Mouse (Mus musculus) neural tube, embryonic 14.5 days (tissue): ENCODE results near the gene Ltbp2. TPM values are rescaled to one million over a fixed set of nuclear protein-coding genes. Genes with fewer than 3 reads are reported as not detected.

Source experiments
- ATAC-seq: fragments of 200-750 bp; cut with Nextera tagmentation; 2 replicates; pipeline ENCODE4 v1.8.0; 2017; ENCODE audit warnings: low read depth, mild to moderate bottlenecking, moderate TSS enrichment, moderate library complexity
- H3K27ac ChIP-seq: fragments of 300-500 bp; sonication (generic); 2 replicates; pipeline ENCODE4 v1.5.1; 2014; ENCODE audit warnings: low read depth, mild to moderate bottlenecking, control low read depth, low read length, moderate library complexity, mixed read lengths
- H3K27me3 ChIP-seq: fragments of 300-500 bp; sonication (generic); 2 replicates; pipeline ENCODE4 v1.6.1; 2014; ENCODE audit warnings: low read length; ENCODE audit not compliant: control insufficient read depth, insufficient read depth
- H3K36me3 ChIP-seq: fragments of 300-500 bp; sonication (generic); 2 replicates; pipeline ENCODE4 v1.6.1; 2014; ENCODE audit warnings: low read length, mixed read lengths; ENCODE audit not compliant: control insufficient read depth, insufficient read depth
- H3K4me1 ChIP-seq: fragments of 300-500 bp; sonication (generic); 2 replicates; pipeline ENCODE4 v1.6.1; 2014; ENCODE audit warnings: low read length; ENCODE audit not compliant: control insufficient read depth, insufficient read depth
- H3K4me2 ChIP-seq: fragments of 300-500 bp; sonication (generic); 2 replicates; pipeline ENCODE4 v1.6.1; 2014; ENCODE audit warnings: mild to moderate bottlenecking, low read depth, low read length, control low read depth
- H3K4me3 ChIP-seq: fragments of 300-500 bp; sonication (generic); 2 replicates; pipeline ENCODE4 v1.5.1; 2014; ENCODE audit warnings: low read depth, low read length, control low read depth, mixed read lengths
- H3K9ac ChIP-seq: fragments of 300-500 bp; sonication (generic); replicated peaks from 2 replicates; pipeline ENCODE4 v1.6.1; 2014; ENCODE audit warnings: low read depth, mild to moderate bottlenecking, control low read depth, low read length, mixed read lengths
- H3K9me3 ChIP-seq: fragments of 300-500 bp; sonication (generic); 2 replicates; pipeline ENCODE4 v1.6.1; 2016; ENCODE audit warnings: low read length; ENCODE audit not compliant: control insufficient read depth
- WGBS: fragments of 180-500 bp; shearing (Covaris S2); extraction: QIAGEN DNeasy Blood & Tissue Kit; methylation state at CpG from one replicate; pipeline ENCODE4 v1.1.7; 2014; 5-methylcytosine and 5-hydroxymethylcytosine counted together
- polyA plus RNA-seq: library from polyadenylated mRNA; unstranded; fragments of >200 nt; fragmentation: Nextera tagmentation; extraction: Ambion mirVana; gene quantifications from 2 replicates; pipeline ENCODE4 v1.2.1, GENCODE M21; 2014

Gene Ltbp2
- polyA plus RNA-seq, 1 experiment from 2014 or later, result 0.15 TPM

DNA sequence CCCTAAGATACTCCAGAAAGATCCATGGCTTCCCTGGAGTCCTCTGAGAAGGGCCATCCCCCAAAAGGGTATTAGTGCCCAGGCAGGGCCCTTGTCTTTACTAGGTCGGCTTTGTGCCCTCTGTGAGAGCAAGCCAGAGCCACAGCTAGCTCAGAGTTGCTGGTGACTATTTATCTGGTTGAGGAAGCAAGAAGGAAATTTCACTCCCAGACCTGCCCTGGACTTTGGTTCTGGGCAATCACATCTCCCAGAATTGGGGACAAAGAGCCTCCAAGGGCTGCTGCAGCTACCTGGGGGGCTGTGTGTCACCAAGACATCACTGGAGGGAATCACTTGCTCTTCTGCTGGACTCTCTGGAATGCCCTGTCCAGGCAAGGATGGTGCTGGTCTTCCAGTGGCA is 70.3 kb downstream of the Ltbp2 start:
- Histone ChIP-seq H3K4me1 (no peaks in the 10 kb centered on the region), H3K27ac (no peak overlapping the region), H3K9me3 (no peaks in the 10 kb centered on the region), H3K4me2 (no peak overlapping the region), H3K27me3 (no peaks in the 10 kb centered on the region), H3K4me3 (no peak overlapping the region), H3K36me3 (no peaks in the 10 kb centered on the region), H3K9ac (no peak overlapping the region)
- WGBS, result 95% methylated on average over 1 of the region's 1 CpGs
- no peak for ATAC-seq

DNA sequence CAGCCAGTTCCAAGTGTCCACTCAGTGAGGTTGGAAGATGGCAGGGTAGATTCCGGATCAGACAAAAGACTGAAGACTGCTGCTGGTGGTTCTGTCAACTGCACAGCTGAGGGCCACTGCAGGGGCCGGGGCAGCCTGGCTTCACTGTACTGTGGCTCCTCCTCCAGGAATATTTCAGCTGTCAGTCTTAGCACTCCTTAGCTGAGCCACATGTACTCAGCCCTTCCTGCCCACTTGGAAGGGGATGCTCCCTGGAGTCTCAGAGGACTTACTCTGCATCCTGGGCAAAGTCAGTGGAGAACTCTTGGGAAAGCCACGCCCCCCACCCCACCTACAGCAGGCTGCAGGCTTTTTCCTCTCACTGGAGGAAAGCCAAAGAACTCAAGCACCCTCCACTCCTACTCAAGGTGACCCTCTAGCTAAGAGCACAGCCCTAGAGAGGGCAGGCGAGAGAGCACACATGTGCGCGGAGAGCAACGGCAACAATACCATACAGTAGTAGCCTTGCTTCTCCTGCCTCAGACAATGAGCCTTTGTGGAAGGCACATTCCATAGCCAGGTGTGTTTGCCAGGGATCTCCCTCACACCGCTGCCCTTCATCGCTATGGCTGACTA is 71.0 kb downstream of the Ltbp2 start:
- no peak overlapping the region for H3K27ac ChIP-seq
- no peak for ATAC-seq
- H3K4me3 ChIP-seq, result no peak overlapping the region
- H3K9ac ChIP-seq, result no peak overlapping the region
- no peak overlapping the region for H3K4me2 ChIP-seq
- H3K9me3 ChIP-seq, result no peaks in the 10 kb centered on the region
- no peaks in the 10 kb centered on the region for H3K4me1 ChIP-seq
- no peaks in the 10 kb centered on the region for H3K27me3 ChIP-seq
- WGBS, result 82% methylated on average over 9 of the region's 9 CpGs
- no peaks in the 10 kb centered on the region for H3K36me3 ChIP-seq

DNA sequence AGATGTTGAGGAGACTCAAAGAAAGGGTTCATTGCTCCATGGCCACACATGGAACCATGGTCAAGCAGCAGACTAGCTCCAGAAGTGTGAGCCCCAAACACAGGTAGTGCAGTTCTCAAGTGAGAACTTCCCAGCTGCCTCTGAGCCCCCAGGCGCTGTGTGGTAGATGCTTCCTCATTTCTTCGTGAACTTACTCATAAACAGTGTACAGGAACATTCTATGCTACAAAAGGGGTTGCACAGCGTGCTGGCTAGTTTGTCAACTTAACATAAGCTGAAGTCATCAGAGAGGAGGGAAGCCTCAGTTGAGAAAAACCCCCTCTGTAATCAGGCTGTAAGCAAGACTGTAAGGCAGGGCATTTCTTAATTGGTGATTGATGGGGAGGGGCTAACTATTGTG is 73.7 kb downstream of the Ltbp2 start:
- Histone ChIP-seq H3K27ac (no peak overlapping the region), H3K27me3 (no peaks in the 10 kb centered on the region), H3K9ac (no peak overlapping the region), H3K9me3 (no peaks in the 10 kb centered on the region), H3K36me3 (no peaks in the 10 kb centered on the region), H3K4me2 (no peak overlapping the region), H3K4me1 (no peaks in the 10 kb centered on the region), H3K4me3 (no peak overlapping the region)
- WGBS, result 81% methylated on average over 3 of the region's 3 CpGs
- no peak for ATAC-seq

DNA sequence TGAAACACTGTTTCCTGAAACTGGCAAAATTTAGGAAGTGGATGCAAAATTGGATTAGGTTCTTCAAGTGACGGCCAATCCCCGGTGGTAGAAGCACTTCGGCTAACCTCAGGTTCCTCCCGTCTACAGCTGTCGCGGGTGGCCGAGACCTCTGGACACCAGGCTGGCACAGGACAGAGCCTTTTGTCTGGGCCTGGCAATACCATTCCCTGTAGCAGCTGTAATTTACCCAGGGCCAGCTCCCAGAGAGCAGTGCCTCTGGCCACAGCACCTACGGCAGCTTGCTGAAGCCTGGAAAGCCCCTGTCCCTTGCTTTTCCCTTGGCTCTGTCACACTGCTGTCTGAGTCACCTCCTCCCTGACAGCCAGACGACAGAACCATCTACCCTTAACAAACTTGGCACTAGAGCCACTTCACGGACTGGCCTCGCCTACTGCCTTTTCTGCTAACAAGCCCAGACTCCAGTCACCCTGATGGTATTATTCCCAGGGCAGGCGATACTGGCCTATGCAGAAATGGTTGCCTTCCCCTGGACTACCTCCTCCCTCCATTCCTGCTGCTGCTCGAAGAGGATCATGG is 74.7 kb downstream of the Ltbp2 start:
- Histone ChIP-seq H3K9ac (no peak overlapping the region), H3K36me3 (no peaks in the 10 kb centered on the region), H3K4me3 (no peak overlapping the region), H3K27ac (no peak overlapping the region), H3K4me1 (no peaks in the 10 kb centered on the region), H3K4me2 (no peak overlapping the region), H3K27me3 (no peaks in the 10 kb centered on the region), H3K9me3 (no peaks in the 10 kb centered on the region)
- ATAC-seq, result no peak
- 92% methylated on average over 13 of the region's 13 CpGs for WGBS

DNA sequence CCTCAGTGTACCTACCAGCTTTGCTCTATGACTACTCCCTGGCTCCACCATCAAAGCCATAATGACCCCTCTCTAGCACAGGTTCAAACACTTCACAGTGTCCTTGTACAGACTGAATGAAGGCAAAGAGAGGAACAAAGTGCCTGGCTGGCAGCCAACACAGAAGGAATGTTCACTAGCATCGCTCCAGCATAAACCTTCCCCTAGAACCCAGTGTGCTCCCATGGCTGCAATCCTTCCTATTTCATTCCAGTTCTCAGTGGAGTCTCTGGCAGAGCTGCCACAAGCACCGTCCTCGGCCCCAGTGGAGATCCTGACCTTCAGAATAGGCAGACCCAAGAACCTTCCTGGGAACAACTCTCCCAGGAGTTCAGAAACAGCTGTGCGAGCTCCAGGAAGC is 75.9 kb downstream of the Ltbp2 start:
- H3K36me3 ChIP-seq, result no peaks in the 10 kb centered on the region
- no peaks in the 10 kb centered on the region for H3K27me3 ChIP-seq
- H3K9me3 ChIP-seq, result no peaks in the 10 kb centered on the region
- WGBS, result 65% methylated on average over 4 of the region's 4 CpGs
- no peak overlapping the region for H3K4me2 ChIP-seq
- no peaks in the 10 kb centered on the region for H3K4me1 ChIP-seq
- ATAC-seq, result no peak
- no peak overlapping the region for H3K4me3 ChIP-seq
- no peak overlapping the region for H3K9ac ChIP-seq
- H3K27ac ChIP-seq, result no peak overlapping the region

DNA sequence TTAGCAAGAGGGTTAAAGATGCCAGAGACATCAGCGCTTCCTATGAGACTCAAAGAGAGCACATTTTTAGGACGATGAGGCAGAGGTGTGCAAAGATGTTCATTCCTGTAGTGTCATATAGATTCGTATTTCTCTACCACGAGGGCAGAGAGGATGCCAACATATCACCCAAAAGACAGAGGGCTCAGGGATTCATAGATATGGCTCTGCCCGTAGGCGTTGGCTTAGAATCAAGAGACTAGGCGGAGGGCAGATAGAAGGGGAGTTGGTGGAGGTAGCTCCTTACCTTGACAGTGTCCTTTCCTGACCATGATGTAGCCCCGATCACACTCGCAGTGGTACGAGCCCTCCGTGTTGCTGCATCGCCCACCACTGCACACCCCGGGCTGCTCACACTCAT is 77.2 kb downstream of the Ltbp2 start:
- Histone ChIP-seq H3K4me3 (no peak overlapping the region), H3K27me3 (no peaks in the 10 kb centered on the region), H3K4me1 (no peaks in the 10 kb centered on the region), H3K4me2 (no peak overlapping the region), H3K9ac (no peak overlapping the region), H3K27ac (no peak overlapping the region), H3K9me3 (no peaks in the 10 kb centered on the region), H3K36me3 (no peaks in the 10 kb centered on the region)
- whole genome bisulfite sequencing, result 95% methylated on average over 13 of the region's 13 CpGs
- ATAC-seq, result no peak

DNA sequence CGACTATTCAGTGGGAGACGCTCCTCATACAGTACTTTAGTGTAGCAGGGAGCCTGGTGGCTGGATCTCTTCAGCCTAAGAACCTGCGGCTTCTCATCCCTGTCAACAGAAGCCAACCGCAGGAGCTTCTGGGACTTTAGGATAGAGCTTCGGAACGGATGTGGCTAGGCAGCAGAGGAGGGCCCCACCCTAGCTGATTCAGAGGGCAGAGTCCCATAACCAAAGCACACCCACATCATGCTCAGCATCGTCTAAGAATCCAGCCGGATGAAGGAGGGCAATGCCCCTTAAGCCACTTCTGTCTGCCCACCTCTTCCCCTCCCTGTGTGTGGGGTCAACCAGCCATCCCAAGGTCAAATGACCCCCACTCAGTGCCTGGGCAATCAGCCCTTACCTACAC is 81.7 kb downstream of the Ltbp2 start:
- H3K27ac ChIP-seq, result no peak overlapping the region
- H3K27me3 ChIP-seq, result no peaks in the 10 kb centered on the region
- no peaks in the 10 kb centered on the region for H3K4me1 ChIP-seq
- no peaks in the 10 kb centered on the region for H3K36me3 ChIP-seq
- H3K4me3 ChIP-seq, result no peak overlapping the region
- H3K9me3 ChIP-seq, result no peaks in the 10 kb centered on the region
- no peak overlapping the region for H3K4me2 ChIP-seq
- no peak for ATAC-seq
- WGBS, result 87% methylated on average over 8 of the region's 8 CpGs
- no peak overlapping the region for H3K9ac ChIP-seq

DNA sequence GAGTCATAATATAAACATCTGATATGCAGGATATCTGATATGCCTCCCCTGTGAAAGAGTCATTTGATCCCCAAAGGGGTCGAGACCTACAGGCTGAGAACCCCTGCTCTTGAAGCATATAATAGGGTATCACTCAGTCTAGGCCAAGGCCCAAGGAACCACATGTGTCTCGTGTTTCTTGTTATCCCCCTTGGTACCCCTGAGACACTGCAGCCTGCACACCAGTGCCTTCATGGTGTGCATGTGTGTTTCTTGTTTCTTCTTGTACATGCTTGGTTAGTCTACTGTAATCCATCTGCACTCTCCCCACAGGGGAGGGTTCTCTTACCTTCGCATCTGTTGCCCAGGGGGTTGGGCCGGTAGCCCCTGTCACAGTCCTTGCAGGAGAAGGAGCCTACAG is 83.7 kb downstream of the Ltbp2 start:
- no peaks in the 10 kb centered on the region for H3K36me3 ChIP-seq
- no peaks in the 10 kb centered on the region for H3K27me3 ChIP-seq
- H3K9ac ChIP-seq, result no peak overlapping the region
- H3K27ac ChIP-seq, result no peak overlapping the region
- H3K4me1 ChIP-seq, result no peaks in the 10 kb centered on the region
- H3K9me3 ChIP-seq, result no peaks in the 10 kb centered on the region
- ATAC-seq, result no peak
- no peak overlapping the region for H3K4me2 ChIP-seq
- no peak overlapping the region for H3K4me3 ChIP-seq
- WGBS, result 85% methylated on average over 4 of the region's 4 CpGs

DNA sequence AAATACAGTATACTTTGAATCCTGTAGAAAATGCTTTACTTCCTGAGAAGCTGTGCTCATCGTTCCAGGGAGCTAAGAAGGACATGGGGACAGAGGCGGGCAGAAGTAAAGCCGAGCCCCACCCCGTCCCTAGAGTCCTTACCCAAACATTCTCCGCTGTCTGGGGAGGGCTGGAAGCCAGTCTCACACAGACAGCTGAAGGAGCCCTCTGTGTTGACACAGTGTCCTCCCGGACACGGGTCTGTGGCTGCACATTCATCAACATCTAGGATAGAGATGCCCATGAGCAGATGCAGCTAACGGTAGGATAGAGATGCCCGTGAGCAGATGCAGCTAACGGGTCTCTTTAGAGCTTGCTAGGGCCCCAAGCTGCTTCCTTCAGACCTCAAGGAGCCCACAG is 85.5 kb downstream of the Ltbp2 start:
- H3K27ac ChIP-seq, result no peak overlapping the region
- H3K4me3 ChIP-seq, result no peak overlapping the region
- WGBS, result 74% methylated on average over 10 of the region's 10 CpGs
- H3K4me2 ChIP-seq, result no peak overlapping the region
- no peaks in the 10 kb centered on the region for H3K36me3 ChIP-seq
- H3K9me3 ChIP-seq, result no peaks in the 10 kb centered on the region
- H3K4me1 ChIP-seq, result no peaks in the 10 kb centered on the region
- no peak overlapping the region for H3K9ac ChIP-seq
- H3K27me3 ChIP-seq, result no peaks in the 10 kb centered on the region
- ATAC-seq, result no peak
